Mouse (Mus musculus): ENCODE results near the gene H2al1j.

GRCm38 (mm10) chrX:11289244-11289643, 38.4 kb upstream of the H2al1j start:
- TF ChIP-seq POLR2A (IDR thresholded peaks at IDR 0.05; ENCODE audit: borderline replicate concordance, extremely low read depth, low read depth, low read length) (no peak), CTCF (IDR thresholded peaks at IDR 0.05; ENCODE audit: insufficient read depth, low read length) (no peak)
